Mouse (Mus musculus): ENCODE measurements around the gene Tmem184a. TPM values are rescaled to one million over a fixed set of nuclear protein-coding genes. Genes with fewer than 3 reads are reported as not detected.

Gene Tmem184a
- polyA plus RNA-seq, 1 experiment from 2014 or later: 0.54 TPM

GRCm38 (mm10) chr5:139798168-139798900 is 21.4 kb downstream of the Tmem184a start:
- H3K9me3 ChIP-seq: no peaks in the 10 kb centered on the region
- H3K9ac ChIP-seq: peak overlapping the region; percentile 49
- peaks cover 4% of the 10 kb centered on the region; the same call in 1 of the 2 replicates for H3K27me3 ChIP-seq
- H3K27ac ChIP-seq: peak overlapping the region; percentile 95
- H3K4me3 ChIP-seq (replicated peaks): peak overlapping the region; percentile 32
- 39% methylated on average over 12 of the region's 12 CpGs for WGBS
- ATAC-seq (ENCODE audit: low FRiP score): peak; percentile 60
- H3K36me3 ChIP-seq (replicated peaks): peaks cover 12% of the 10 kb centered on the region
- peak overlapping the region; percentile 59 for H3K4me2 ChIP-seq
- H3K4me1 ChIP-seq: peaks cover 42% of the 10 kb centered on the region

GRCm38 (mm10) chr5:139797473-139798167 is 22.1 kb downstream of the Tmem184a start:
- H3K4me1 ChIP-seq: peaks cover 41% of the 10 kb centered on the region
- H3K4me3 ChIP-seq (replicated peaks): peak overlapping the region; percentile 32
- peak; percentile 92 for ATAC-seq (ENCODE audit: low FRiP score)
- H3K27me3 ChIP-seq: peaks cover 10% of the 10 kb centered on the region; the same call in 1 of the 2 replicates
- peak overlapping the region; percentile 95 for H3K27ac ChIP-seq
- no peaks in the 10 kb centered on the region for H3K9me3 ChIP-seq
- H3K9ac ChIP-seq: peak overlapping the region; percentile 49
- H3K36me3 ChIP-seq (replicated peaks): peaks cover 12% of the 10 kb centered on the region
- WGBS: 17% methylated on average over 11 of the region's 11 CpGs
- H3K4me2 ChIP-seq: peak overlapping the region; percentile 59

GRCm38 (mm10) chr5:139796900-139797299 is 22.8 kb downstream of the Tmem184a start:
- Histone ChIP-seq H3K9me3 (no peaks in the 10 kb centered on the region), H3K36me3 (replicated peaks) (peaks cover 12% of the 10 kb centered on the region), H3K9ac (0 out of 2 replicates have a peak overlapping the region, but pooled peaks have one; percentile 36), H3K27ac (peak overlapping the region; percentile 95), H3K4me2 (peak overlapping the region; percentile 59), H3K27me3 (peaks cover 14% of the 10 kb centered on the region; the same call in 1 of the 2 replicates), H3K4me1 (peaks cover 48% of the 10 kb centered on the region), H3K4me3 (replicated peaks) (no peak overlapping the region)
- peak; percentile 33; the same call in 1 of the 2 replicates for ATAC-seq (ENCODE audit: low FRiP score)
- WGBS: 21% methylated on average over 13 of the region's 13 CpGs

GRCm38 (mm10) chr5:139796001-139796620 is 23.6 kb downstream of the Tmem184a start:
- Histone ChIP-seq H3K36me3 (replicated peaks) (peaks cover 9% of the 10 kb centered on the region), H3K4me1 (peaks cover 53% of the 10 kb centered on the region)

GRCm38 (mm10) chr5:139794938-139795337 is 24.8 kb downstream of the Tmem184a start:
- 80% methylated on average over 10 of the region's 10 CpGs for WGBS
- Histone ChIP-seq H3K9ac (no peak overlapping the region), H3K36me3 (replicated peaks) (no peaks in the 10 kb centered on the region; the same call in 1 of the 2 replicates), H3K4me1 (peaks cover 57% of the 10 kb centered on the region), H3K27me3 (peaks cover 14% of the 10 kb centered on the region; the same call in 1 of the 2 replicates), H3K27ac (0 out of 2 replicates have a peak overlapping the region, but pooled peaks have one; percentile 13), H3K4me2 (no peak overlapping the region), H3K4me3 (replicated peaks) (no peak overlapping the region), H3K9me3 (no peaks in the 10 kb centered on the region)
- ATAC-seq (ENCODE audit: low FRiP score): no peak

More at GRCm38 (mm10) chr5:139796001-139796620, 23.6 kb downstream of the Tmem184a start:
- no peaks in the 10 kb centered on the region for H3K9me3 ChIP-seq
- WGBS: 79% methylated on average over 9 of the region's 9 CpGs
- H3K4me3 ChIP-seq (replicated peaks): no peak overlapping the region
- peaks cover 14% of the 10 kb centered on the region; the same call in 1 of the 2 replicates for H3K27me3 ChIP-seq
- peak overlapping the region; percentile 95; the same call in 1 of the 2 replicates for H3K27ac ChIP-seq
- peak overlapping the region; percentile 59; the same call in 1 of the 2 replicates for H3K4me2 ChIP-seq
- H3K9ac ChIP-seq: no peak overlapping the region
- ATAC-seq (ENCODE audit: low FRiP score): no peak

GRCm38 (mm10) chr5:139794137-139794536 is 25.6 kb downstream of the Tmem184a start:
- ATAC-seq (ENCODE audit: low FRiP score): no peak
- Histone ChIP-seq H3K4me2 (0 out of 2 replicates have a peak overlapping the region, but pooled peaks have one; percentile 4), H3K9ac (no peak overlapping the region), H3K9me3 (no peaks in the 10 kb centered on the region), H3K27me3 (peaks cover 17% of the 10 kb centered on the region; the same call in 1 of the 2 replicates), H3K4me1 (peaks cover 56% of the 10 kb centered on the region), H3K36me3 (replicated peaks) (no peaks in the 10 kb centered on the region; the same call in 1 of the 2 replicates), H3K4me3 (replicated peaks) (no peak overlapping the region), H3K27ac (no peak overlapping the region)
- 92% methylated on average over 5 of the region's 5 CpGs for WGBS

GRCm38 (mm10) chr5:139793338-139794089 is 26.2 kb downstream of the Tmem184a start:
- WGBS: 83% methylated on average over 11 of the region's 11 CpGs
- H3K4me2 ChIP-seq: peak overlapping the region; percentile 98; the same call in 1 of the 2 replicates

GRCm38 (mm10) chr5:139792966-139793337 is 26.8 kb downstream of the Tmem184a start:
- no peak overlapping the region for H3K9ac ChIP-seq
- no peaks in the 10 kb centered on the region for H3K9me3 ChIP-seq
- no peak overlapping the region for H3K4me3 ChIP-seq (replicated peaks)
- no peak for ATAC-seq (ENCODE audit: low FRiP score)
- 59% methylated on average over 3 of the region's 3 CpGs for WGBS
- peak overlapping the region; percentile 98; the same call in 1 of the 2 replicates for H3K4me2 ChIP-seq
- peaks cover 44% of the 10 kb centered on the region for H3K4me1 ChIP-seq
- H3K27ac ChIP-seq: no peak overlapping the region
- no peaks in the 10 kb centered on the region for H3K36me3 ChIP-seq (replicated peaks)
- H3K27me3 ChIP-seq: peaks cover 17% of the 10 kb centered on the region; the same call in 1 of the 2 replicates

More at GRCm38 (mm10) chr5:139793338-139794089, 26.2 kb downstream of the Tmem184a start:
- no peak overlapping the region for H3K9ac ChIP-seq
- H3K9me3 ChIP-seq: no peaks in the 10 kb centered on the region
- no peak overlapping the region for H3K27ac ChIP-seq
- H3K4me3 ChIP-seq (replicated peaks): no peak overlapping the region
- H3K36me3 ChIP-seq (replicated peaks): no peaks in the 10 kb centered on the region
- ATAC-seq (ENCODE audit: low FRiP score): no peak
- H3K4me1 ChIP-seq: peaks cover 50% of the 10 kb centered on the region
- peaks cover 17% of the 10 kb centered on the region; the same call in 1 of the 2 replicates for H3K27me3 ChIP-seq

- no peaks in the 10 kb centered on the region for H3K36me3 ChIP-seq (replicated peaks)
- H3K27ac ChIP-seq: no peak overlapping the region
- WGBS: 24% methylated on average over 11 of the region's 11 CpGs
- H3K4me3 ChIP-seq (replicated peaks): peak overlapping the region; percentile 82
- H3K9ac ChIP-seq: peak overlapping the region; percentile 71
- peaks cover 37% of the 10 kb centered on the region for H3K4me1 ChIP-seq
- peaks cover 17% of the 10 kb centered on the region; the same call in 1 of the 2 replicates for H3K27me3 ChIP-seq
- ATAC-seq (ENCODE audit: low FRiP score): no peak
- H3K4me2 ChIP-seq: peak overlapping the region; percentile 98
- H3K9me3 ChIP-seq: no peaks in the 10 kb centered on the region
These were observed 27.4 kb downstream of the Tmem184a start for GRCm38 (mm10) chr5:139792159-139792775.

- under 1% methylated on average over 92 of the region's 92 CpGs for WGBS
- H3K27ac ChIP-seq: no peak within 1 kb of the TSS
These were observed 28.2 kb downstream of the Tmem184a start, which contains the start of gene Mafk for GRCm38 (mm10) chr5:139791227-139792158. Gene Mafk (plus strand): TSS chr5:139791513.

More at GRCm38 (mm10) chr5:139791227-139792158, 28.2 kb downstream of the Tmem184a start, which contains the start of gene Mafk:
- no peaks in the 10 kb centered on the region for H3K9me3 ChIP-seq
- peaks cover 29% of the 10 kb centered on the region for H3K4me1 ChIP-seq
- H3K36me3 ChIP-seq (replicated peaks): no peaks in the 10 kb centered on the region
- peaks cover 17% of the 10 kb centered on the region; the same call in 1 of the 2 replicates for H3K27me3 ChIP-seq
- ATAC-seq (ENCODE audit: low FRiP score): peak; percentile 91
- H3K9ac ChIP-seq: peak within 1 kb of the TSS; percentile 71
- peak within 1 kb of the TSS; percentile 82 for H3K4me3 ChIP-seq (replicated peaks)
- peak within 1 kb of the TSS; percentile 98 for H3K4me2 ChIP-seq
